Mouse (Mus musculus): Measurements from ENCODE around the gene Tmtc3. TPM values are rescaled to one million over a fixed set of nuclear protein-coding genes. Genes with fewer than 3 reads are reported as not detected.
A peak's percentile ranks its signal among the peaks of the same experiment; 100 is the strongest.

The Tmtc3 gene
- 4.9 and 5.5 TPM in 2 replicates for polyA plus RNA-seq (2015; fragmentation: Nextera tagmentation; extraction: Ambion mirVana)

DNA sequence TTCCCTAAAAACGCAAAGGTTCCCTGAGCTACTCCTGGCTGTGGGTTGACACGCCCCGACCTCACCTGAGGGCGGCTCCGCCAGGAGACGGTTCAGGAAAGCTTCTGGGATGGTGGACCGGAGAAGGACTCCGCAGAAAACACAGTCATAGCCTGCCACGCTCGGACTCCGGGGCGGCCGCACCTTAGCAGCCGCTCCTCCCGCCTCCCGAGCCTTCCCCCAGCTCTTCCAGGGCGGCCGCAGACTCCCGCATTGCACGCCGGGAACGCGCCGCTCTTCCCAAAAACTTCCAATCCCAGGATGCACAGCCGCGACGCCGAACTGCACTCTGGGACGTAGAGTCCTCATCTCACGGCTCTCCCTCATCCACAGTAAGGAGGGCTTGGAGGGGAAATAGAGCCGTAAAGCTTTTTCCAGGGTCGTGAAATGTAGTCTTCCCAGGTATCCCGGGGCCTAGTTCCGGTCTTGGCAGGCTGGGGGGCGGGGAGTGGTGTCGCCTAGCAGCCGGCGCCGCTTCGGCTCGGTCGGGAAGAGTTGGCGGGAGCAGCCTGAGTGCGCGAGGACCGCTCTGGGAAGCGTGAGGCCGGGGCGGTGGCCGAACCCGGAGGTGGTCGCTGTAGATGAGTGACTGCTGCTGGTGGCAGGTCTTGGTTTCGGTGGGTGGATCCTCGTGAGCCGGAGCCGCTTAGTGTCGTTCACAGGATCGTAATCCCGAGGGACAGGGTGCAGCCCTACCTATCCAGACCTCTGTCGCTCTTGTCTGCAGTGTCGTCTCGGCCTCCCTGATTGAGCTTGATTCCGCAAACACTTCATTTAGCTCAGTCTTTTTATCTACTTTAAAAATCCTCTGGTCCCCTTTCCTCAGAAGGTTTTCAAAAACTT lies at the start of gene Tmtc3, which contains the start of gene Cep290:
TSS of gene Tmtc3 (minus strand) at position 254 of the 882 bp plus-strand sequence.
TSS of gene Cep290 (plus strand) at position 462 of the 882 bp plus-strand sequence.
- Histone ChIP-seq H3K9me3 (replicated peaks; ENCODE audit: control insufficient read depth, low read length) (no peaks in the 10 kb centered on the region), H3K4me1 (ENCODE audit: control insufficient read depth, low read depth, low read length) (peaks cover 5% of the 10 kb centered on the region), H3K9ac (ENCODE audit: low read depth, low read length) (peak within 1 kb of the TSS; percentile 92), H3K4me3 (ENCODE audit: low read depth, low read length) (peak within 1 kb of the TSS; percentile 89), H3K27ac (ENCODE audit: low read length) (peak within 1 kb of the TSS; percentile 79), H3K36me3 (ENCODE audit: control insufficient read depth, insufficient read depth) (no peaks in the 10 kb centered on the region), H3K4me2 (ENCODE audit: low read depth, low read length) (peak within 1 kb of the TSS; percentile 86), H3K27me3 (ENCODE audit: control insufficient read depth, insufficient read depth, low read depth, low read length) (no peaks in the 10 kb centered on the region)
- peak; percentile 95 for ATAC-seq (ENCODE audit: low read depth)
- under 1% methylated on average over 63 of the region's 63 CpGs for WGBS (ENCODE audit: insufficient replicate concordance)

- 50% methylated on average over 9 of the region's 9 CpGs for WGBS (ENCODE audit: insufficient replicate concordance)
- no peaks in the 10 kb centered on the region for H3K27me3 ChIP-seq (ENCODE audit: control insufficient read depth, insufficient read depth, low read depth, low read length)
- peaks cover 9% of the 10 kb centered on the region for H3K4me1 ChIP-seq (ENCODE audit: control insufficient read depth, low read depth, low read length)
- peak overlapping the region; percentile 84 for H3K27ac ChIP-seq (ENCODE audit: low read length)
- no peak overlapping the region for H3K9ac ChIP-seq (ENCODE audit: low read depth, low read length)
- H3K36me3 ChIP-seq (ENCODE audit: control insufficient read depth, insufficient read depth): peaks cover 6% of the 10 kb centered on the region; the same call in 1 of the 2 replicates
- H3K4me2 ChIP-seq (ENCODE audit: low read depth, low read length): peak overlapping the region; percentile 28
- no peak overlapping the region for H3K4me3 ChIP-seq (ENCODE audit: low read depth, low read length)
- peak; percentile 93 for ATAC-seq (ENCODE audit: low read depth)
- H3K9me3 ChIP-seq (replicated peaks; ENCODE audit: control insufficient read depth, low read length): no peaks in the 10 kb centered on the region; the same call in 1 of the 2 replicates
These were observed 37.6 kb upstream of the Tmtc3 start for GRCm38 (mm10) chr10:100524499-100525390.

DNA sequence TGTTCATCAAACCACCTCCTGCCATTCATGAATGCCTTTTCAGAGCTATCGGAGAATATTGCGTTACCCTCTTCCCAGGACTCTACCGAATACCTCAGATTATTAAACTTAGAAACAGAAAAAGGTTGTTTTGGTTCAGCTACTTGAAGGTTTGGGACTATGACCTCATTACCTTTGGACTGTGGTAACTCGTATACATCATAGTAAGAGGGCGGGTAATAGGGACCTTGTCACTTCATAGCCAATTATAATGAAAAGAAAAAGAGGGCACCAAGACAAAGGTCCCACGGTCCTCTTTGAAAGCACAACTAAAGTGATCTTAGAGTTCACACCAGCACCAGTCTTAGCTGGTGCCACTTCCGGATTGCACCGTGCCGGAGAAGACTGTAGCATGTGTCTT lies 35.2 kb upstream of the Tmtc3 start:
- Histone ChIP-seq H3K4me3 (ENCODE audit: low read depth, low read length) (no peak overlapping the region), H3K27ac (ENCODE audit: low read length) (no peak overlapping the region), H3K4me2 (ENCODE audit: low read depth, low read length) (no peak overlapping the region), H3K9me3 (replicated peaks; ENCODE audit: control insufficient read depth, low read length) (no peaks in the 10 kb centered on the region; the same call in 1 of the 2 replicates), H3K9ac (ENCODE audit: low read depth, low read length) (no peak overlapping the region), H3K27me3 (ENCODE audit: control insufficient read depth, insufficient read depth, low read depth, low read length) (no peaks in the 10 kb centered on the region), H3K4me1 (ENCODE audit: control insufficient read depth, low read depth, low read length) (peaks cover 9% of the 10 kb centered on the region), H3K36me3 (ENCODE audit: control insufficient read depth, insufficient read depth) (peaks cover 6% of the 10 kb centered on the region; the same call in 1 of the 2 replicates)
- ATAC-seq (ENCODE audit: low read depth): no peak
- 90% methylated on average over 9 of the region's 9 CpGs for WGBS (ENCODE audit: insufficient replicate concordance)

DNA sequence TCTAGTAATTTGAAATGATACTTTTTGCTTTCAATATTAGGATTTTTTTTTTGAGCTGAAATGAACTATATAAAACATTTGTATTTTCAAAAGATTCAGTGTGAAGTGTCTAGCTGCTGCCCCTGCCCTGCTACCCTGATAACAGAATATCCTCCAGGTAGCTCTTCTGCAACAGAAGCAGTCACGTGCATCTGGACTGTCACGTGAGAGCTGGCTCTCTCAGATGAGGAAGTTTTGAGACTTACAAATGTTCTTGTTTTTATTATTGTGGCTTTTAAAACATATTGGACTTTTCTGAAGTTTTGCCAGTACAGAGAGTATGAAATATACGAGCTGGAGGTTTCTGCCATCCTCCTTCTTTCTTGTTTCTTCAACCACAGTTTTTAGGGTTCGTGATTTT lies 34.5 kb upstream of the Tmtc3 start:
- H3K27ac ChIP-seq (ENCODE audit: low read length): no peak overlapping the region
- no peaks in the 10 kb centered on the region; the same call in 1 of the 2 replicates for H3K9me3 ChIP-seq (replicated peaks; ENCODE audit: control insufficient read depth, low read length)
- no peak overlapping the region for H3K4me3 ChIP-seq (ENCODE audit: low read depth, low read length)
- peaks cover 6% of the 10 kb centered on the region; the same call in 1 of the 2 replicates for H3K36me3 ChIP-seq (ENCODE audit: control insufficient read depth, insufficient read depth)
- H3K9ac ChIP-seq (ENCODE audit: low read depth, low read length): no peak overlapping the region
- WGBS (ENCODE audit: insufficient replicate concordance): 63% methylated on average over 4 of the region's 4 CpGs
- ATAC-seq (ENCODE audit: low read depth): no peak
- peaks cover 9% of the 10 kb centered on the region for H3K4me1 ChIP-seq (ENCODE audit: control insufficient read depth, low read depth, low read length)
- H3K27me3 ChIP-seq (ENCODE audit: control insufficient read depth, insufficient read depth, low read depth, low read length): no peaks in the 10 kb centered on the region
- no peak overlapping the region for H3K4me2 ChIP-seq (ENCODE audit: low read depth, low read length)

GRCm38 (mm10) chr10:100508170-100508569 lies 21.0 kb upstream of the Tmtc3 start:
- Histone ChIP-seq H3K4me2 (ENCODE audit: low read depth, low read length) (no peak overlapping the region), H3K27me3 (ENCODE audit: control insufficient read depth, insufficient read depth, low read depth, low read length) (no peaks in the 10 kb centered on the region), H3K4me1 (ENCODE audit: control insufficient read depth, low read depth, low read length) (no peaks in the 10 kb centered on the region; the same call in none of the 2 replicates), H3K36me3 (ENCODE audit: control insufficient read depth, insufficient read depth) (peaks cover 5% of the 10 kb centered on the region; the same call in 1 of the 2 replicates), H3K4me3 (ENCODE audit: low read depth, low read length) (no peak overlapping the region), H3K9me3 (replicated peaks; ENCODE audit: control insufficient read depth, low read length) (no peaks in the 10 kb centered on the region), H3K27ac (ENCODE audit: low read length) (no peak overlapping the region), H3K9ac (ENCODE audit: low read depth, low read length) (no peak overlapping the region)
- WGBS (ENCODE audit: insufficient replicate concordance): 63% methylated on average over 1 of the region's 1 CpGs
- peak; percentile 95 for ATAC-seq (ENCODE audit: low read depth)

- ATAC-seq (ENCODE audit: low read depth): peak; percentile 96
- Histone ChIP-seq H3K4me3 (ENCODE audit: low read depth, low read length) (no peak overlapping the region), H3K27me3 (ENCODE audit: control insufficient read depth, insufficient read depth, low read depth, low read length) (no peaks in the 10 kb centered on the region), H3K4me2 (ENCODE audit: low read depth, low read length) (peak overlapping the region; percentile 24), H3K4me1 (ENCODE audit: control insufficient read depth, low read depth, low read length) (peaks cover 9% of the 10 kb centered on the region), H3K36me3 (ENCODE audit: control insufficient read depth, insufficient read depth) (peaks cover 3% of the 10 kb centered on the region; the same call in 1 of the 2 replicates), H3K27ac (ENCODE audit: low read length) (peak overlapping the region; percentile 71; the same call in 1 of the 2 replicates), H3K9ac (ENCODE audit: low read depth, low read length) (no peak overlapping the region), H3K9me3 (replicated peaks; ENCODE audit: control insufficient read depth, low read length) (no peaks in the 10 kb centered on the region)
- WGBS (ENCODE audit: insufficient replicate concordance): 11% methylated on average over 3 of the region's 3 CpGs
These were observed 11.2 kb upstream of the Tmtc3 start for GRCm38 (mm10) chr10:100498309-100498708.

GRCm38 (mm10) chr10:100491916-100492315 lies 4.8 kb upstream of the Tmtc3 start:
- Histone ChIP-seq H3K4me2 (ENCODE audit: low read depth, low read length) (no peak overlapping the region), H3K36me3 (ENCODE audit: control insufficient read depth, insufficient read depth) (peaks cover 3% of the 10 kb centered on the region), H3K27ac (ENCODE audit: low read length) (no peak overlapping the region), H3K4me3 (ENCODE audit: low read depth, low read length) (no peak overlapping the region), H3K4me1 (ENCODE audit: control insufficient read depth, low read depth, low read length) (peaks cover 5% of the 10 kb centered on the region), H3K9me3 (replicated peaks; ENCODE audit: control insufficient read depth, low read length) (no peaks in the 10 kb centered on the region), H3K27me3 (ENCODE audit: control insufficient read depth, insufficient read depth, low read depth, low read length) (no peaks in the 10 kb centered on the region), H3K9ac (ENCODE audit: low read depth, low read length) (no peak overlapping the region)
- 86% methylated on average over 7 of the region's 7 CpGs for WGBS (ENCODE audit: insufficient replicate concordance)
- ATAC-seq (ENCODE audit: low read depth): no peak

DNA sequence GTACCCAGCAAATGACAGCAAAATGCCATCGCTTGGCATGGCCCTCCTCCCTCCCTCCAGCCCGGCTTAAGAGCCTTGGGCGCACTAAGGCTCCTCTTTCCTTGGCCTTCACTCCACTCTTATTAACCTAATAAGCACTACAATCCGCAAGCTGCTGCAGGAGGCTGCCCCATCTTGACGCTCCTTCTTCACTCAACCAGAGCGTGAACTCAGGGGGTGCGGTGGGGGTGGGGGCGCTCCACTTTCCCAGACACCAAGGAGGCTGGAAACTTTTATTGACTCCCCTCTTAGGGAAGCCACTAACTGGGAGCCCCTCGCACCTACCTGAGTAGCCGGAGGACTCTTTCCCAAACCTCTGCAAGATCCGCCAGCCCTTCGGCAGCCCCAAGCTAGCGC lies 451 bp downstream of the Tmtc3 start:
- WGBS (ENCODE audit: insufficient replicate concordance): 0% methylated on average over 13 of the region's 13 CpGs

More for the DNA sequence above, 451 bp downstream of the Tmtc3 start:
- no peaks in the 10 kb centered on the region for H3K9me3 ChIP-seq (replicated peaks; ENCODE audit: control insufficient read depth, low read length)
- H3K4me2 ChIP-seq (ENCODE audit: low read depth, low read length): peak overlapping the region; percentile 86
- H3K27ac ChIP-seq (ENCODE audit: low read length): peak overlapping the region; percentile 79
- peak; percentile 17 for ATAC-seq (ENCODE audit: low read depth)
- H3K27me3 ChIP-seq (ENCODE audit: control insufficient read depth, insufficient read depth, low read depth, low read length): no peaks in the 10 kb centered on the region
- H3K36me3 ChIP-seq (ENCODE audit: control insufficient read depth, insufficient read depth): no peaks in the 10 kb centered on the region
- H3K9ac ChIP-seq (ENCODE audit: low read depth, low read length): peak overlapping the region; percentile 92
- H3K4me3 ChIP-seq (ENCODE audit: low read depth, low read length): peak overlapping the region; percentile 89
- H3K4me1 ChIP-seq (ENCODE audit: control insufficient read depth, low read depth, low read length): peaks cover 5% of the 10 kb centered on the region

Measured in liver, embryonic 16.5 days (tissue).